8 mouse cellular contexts compared by ENCODE assay signal in genomic region chr5:3893459-3894293, GRCm38 (mm10). TPM values are rescaled to one million over a fixed set of nuclear protein-coding genes. Genes with fewer than 3 reads are reported as not detected.
A peak's percentile ranks its signal among the peaks of the same experiment; 100 is the strongest.
DNase-seq lines count a peak whose midpoint lies in the region; ATAC-seq and TF ChIP-seq lines count a peak whose summit lies in the region.
"Not testable (repeated sequence)": the region's sequence is repeated elsewhere in the genome, so short reads cannot be mapped to it uniquely, and the experiment has no call there.

Gene Mterf1a, minus strand, starts transcription at chr5:3893933.

- intact Hi-C loops in gastrocnemius, adult 2 months (cut with DNase I): loop anchor here (2.0 to 10.0 kb wide), 2 partner anchors 151 to 297 kb away; no protein-coding TSS in a partner anchor

- peak within 1 kb of the TSS; percentile 73 for H3K4me2 ChIP-seq in hindbrain, embryonic 16.5 days (ENCODE audit: low read length)

- peak; percentile 100 for ATAC-seq in hindbrain, embryonic 16.5 days

- H3K9me3 ChIP-seq in hindbrain, embryonic 16.5 days (ENCODE audit: control insufficient read depth, low read length): not testable (repeated sequence)

- H3K27ac ChIP-seq in gastrocnemius, adult 2 months: peak within 1 kb of the TSS; percentile 46; the same call in 1 of the 2 replicates
- not testable (repeated sequence) for H3K27ac ChIP-seq in hindbrain, embryonic 16.5 days (ENCODE audit: low read depth, low read length)

- H3K4me3 ChIP-seq in gastrocnemius, adult 2 months: peak within 1 kb of the TSS; percentile 69
- H3K4me3 ChIP-seq in hindbrain, embryonic 16.5 days (ENCODE audit: low read length): peak within 1 kb of the TSS; percentile 39

- TF ChIP-seq CTCF in gastrocnemius, adult 2 months (IDR thresholded peaks at IDR 0.05): peak; percentile 35

- WGBS in hindbrain, embryonic 16.5 days: 5% methylated on average over 4 of the region's 47 CpGs

- H3K4me1 ChIP-seq in hindbrain, embryonic 16.5 days (ENCODE audit: control insufficient read depth, insufficient read depth, low read depth, low read length): not testable (repeated sequence)

- peak; percentile 35 for DNase-seq in adipocyte (ENCODE audit: low spot score)
- peak; percentile 11 for DNase-seq in embryo, embryonic 10.5 days (ENCODE audit: low spot score)
- DNase-seq in gastrocnemius, adult 2 months: peak; percentile 26
- DNase-seq in left cerebral cortex, adult 11 months (ENCODE audit: low spot score): peak; percentile 33
- DNase-seq in lung, postnatal 25 days (ENCODE audit: low spot score): peak; percentile 26
- peak; percentile 15 for DNase-seq in retina, adult 2 months (ENCODE audit: low read depth, low spot score)
- DNase-seq in urinary bladder, adult 18-20 months (ENCODE audit: low spot score in 2 of 2): peak; percentile 5 to 20

- not testable (repeated sequence) for H3K36me3 ChIP-seq in hindbrain, embryonic 16.5 days (ENCODE audit: control insufficient read depth, insufficient read depth, low read length)

- H3K9ac ChIP-seq in hindbrain, embryonic 16.5 days (ENCODE audit: low read depth, low read length): peak within 1 kb of the TSS; percentile 8; the same call in 1 of the 2 replicates

- H3K27me3 ChIP-seq in hindbrain, embryonic 16.5 days (replicated peaks; ENCODE audit: control insufficient read depth, insufficient read depth, low read length): not testable (repeated sequence)

RNA-seq across cellular contexts. Expression of gene Mterf1a, which starts in this region (rescaled TPM):
- 1 to 10 TPM; 1.8 to 1.9 TPM for total RNA-seq in gastrocnemius, adult 2 months (2021)
- 6.1 and 6.7 TPM in 2 replicates for polyA plus RNA-seq in hindbrain, embryonic 16.5 days (2015; fragmentation: Nextera tagmentation; extraction: Ambion mirVana)
